Mouse (Mus musculus): ENCODE data around the gene Btnl10.

- TF ChIP-seq ZC3H11A (IDR thresholded peaks at IDR 0.05; ENCODE audit: borderline replicate concordance, low read depth, low read length), result no peak
- no peak for TF ChIP-seq HCFC1 (IDR thresholded peaks at IDR 0.05; ENCODE audit: borderline replicate concordance, insufficient read depth, low read length)
- no peak for TF ChIP-seq CHD2 (IDR thresholded peaks at IDR 0.05; ENCODE audit: low read depth, low read length)
Observed at GRCm38 (mm10) chr11:58939088-58939439, 21.4 kb downstream of the Btnl10 start.

Measured in ES-E14 (cell line).